Mouse (Mus musculus) gastrocnemius, postnatal 10 days (tissue): ENCODE measurements at regions not wholly inside any gene's neighbourhood (a gene's known extent, or its start where the extent isn't known, plus 50 kb on each side); places are given as distances from the start of the nearest gene placed in this dataset.
A peak's percentile ranks its signal among the peaks of the same experiment; 100 is the strongest.

ENCODE experiments used
- DNase-seq: peaks from one replicate; pipeline ENCODE4 v3.0.0; 2021; ENCODE audit warnings: mixed read lengths

- no peak for DNase-seq
Measured at GRCm38 (mm10) chr14:76787601-76788000, 230.9 kb upstream of the Serp2 start.

GRCm38 (mm10) chr14:76786214-76786613 lies 229.5 kb upstream of the Serp2 start:
- DNase-seq, result no peak

- no peak for DNase-seq
Measured at GRCm38 (mm10) chr14:76781524-76781880, 224.8 kb upstream of the Serp2 start.

GRCm38 (mm10) chr14:76780572-76781523 lies 224.2 kb upstream of the Serp2 start:
- DNase-seq, result no peak

- no peak for DNase-seq
Measured at GRCm38 (mm10) chr14:76778541-76779399, 222.1 kb upstream of the Serp2 start.

GRCm38 (mm10) chr14:76775387-76775924 lies 218.8 kb upstream of the Serp2 start:
- DNase-seq, result no peak

- no peak for DNase-seq
Measured at GRCm38 (mm10) chr14:76772781-76773438, 216.2 kb upstream of the Serp2 start.

- no peak for DNase-seq
Measured at GRCm38 (mm10) chr14:76770106-76770505, 213.4 kb upstream of the Serp2 start.

GRCm38 (mm10) chr14:76767301-76767700 lies 210.6 kb upstream of the Serp2 start:
- DNase-seq, result no peak

GRCm38 (mm10) chr14:76766186-76766713 lies 209.6 kb upstream of the Serp2 start:
- no peak for DNase-seq

- DNase-seq, result peak; percentile 32
Measured at GRCm38 (mm10) chr14:76765094-76765504, 208.4 kb upstream of the Serp2 start.

GRCm38 (mm10) chr14:76764390-76764796 lies 207.7 kb upstream of the Serp2 start:
- DNase-seq, result no peak

GRCm38 (mm10) chr14:76763539-76763938 lies 206.8 kb upstream of the Serp2 start:
- DNase-seq, result no peak

GRCm38 (mm10) chr14:76762777-76763176 lies 206.1 kb upstream of the Serp2 start:
- DNase-seq, result no peak

GRCm38 (mm10) chr14:76761691-76762090 lies 205.0 kb upstream of the Serp2 start:
- no peak for DNase-seq

- no peak for DNase-seq
Measured at GRCm38 (mm10) chr14:76761274-76761673, 204.6 kb upstream of the Serp2 start.

- DNase-seq, result peak; percentile 62
Measured at GRCm38 (mm10) chr14:76760509-76761023, 203.9 kb upstream of the Serp2 start.

- DNase-seq, result no peak
Measured at GRCm38 (mm10) chr14:76759377-76759776, 202.7 kb upstream of the Serp2 start.

GRCm38 (mm10) chr14:76758589-76758988 lies 201.9 kb upstream of the Serp2 start:
- no peak for DNase-seq

GRCm38 (mm10) chr14:76755591-76756376 lies 199.1 kb upstream of the Serp2 start:
- DNase-seq, result no peak

GRCm38 (mm10) chr14:76753734-76754133 lies 197.0 kb upstream of the Serp2 start:
- DNase-seq, result no peak
